ENCODE assay signal across 9 mouse cellular contexts in genomic region chr3:107411669-107412068, GRCm38 (mm10). TPM values are rescaled to one million over a fixed set of nuclear protein-coding genes. Genes with fewer than 3 reads are reported as not detected.
A peak's percentile ranks its signal among the peaks of the same experiment; 100 is the strongest.
DNase-seq lines count a peak whose midpoint lies in the region; ATAC-seq and TF ChIP-seq lines count a peak whose summit lies in the region.
"Had no signal": no experiment of that assay in that cellular context is flagged by ENCODE, and none has a peak within 500 bp of the region (broad histone marks: within the 10 kb centered on the region; RNA-seq: fewer than 3 reads in every experiment).

No protein-coding gene starts in this region.

- H3K4me2 ChIP-seq in hindbrain, embryonic 14.5 days (replicated peaks): 0 out of 2 replicates have a peak overlapping the region, but pooled peaks have one; percentile 13
- H3K4me2 ChIP-seq in neural tube, embryonic 15.5 days: no peak overlapping the region

- intact Hi-C loops in gastrocnemius, adult 2 months (cut with DNase I): no loop called here
- intact Hi-C loops in left cerebral cortex, postnatal 4 days (cut with DNase I): no loop called here
- intact Hi-C loops in left cerebral cortex, adult 2 months (cut with DNase I): no loop called here

- ATAC-seq in hindbrain, embryonic 14.5 days (ENCODE audit: low FRiP score): peak; percentile 86
- ATAC-seq in neural tube, embryonic 15.5 days (ENCODE audit: low FRiP score): peak; percentile 85

- WGBS in hindbrain, embryonic 14.5 days: 14% methylated on average over 4 of the region's 4 CpGs
- WGBS in neural tube, embryonic 15.5 days: 16% methylated on average over 4 of the region's 4 CpGs

- H3K9ac ChIP-seq in hindbrain, embryonic 14.5 days: 0 out of 2 replicates have a peak overlapping the region, but pooled peaks have one; percentile 7
- H3K9ac ChIP-seq in neural tube, embryonic 15.5 days (replicated peaks): no peak overlapping the region
- H3K9ac ChIP-seq: liver, embryonic 14.5 days had no signal

- no peaks in the 10 kb centered on the region for H3K36me3 ChIP-seq in hindbrain, embryonic 14.5 days (replicated peaks; ENCODE audit: control insufficient read depth, insufficient read depth)
- H3K36me3 ChIP-seq in neural tube, embryonic 15.5 days: no peaks in the 10 kb centered on the region

- peak overlapping the region; percentile 86 for H3K27ac ChIP-seq in gastrocnemius, adult 2 months
- H3K27ac ChIP-seq in left cerebral cortex, adult 2 months: no peak overlapping the region
- H3K27ac ChIP-seq in hindbrain, embryonic 14.5 days: peak overlapping the region; percentile 84
- H3K27ac ChIP-seq in neural tube, embryonic 15.5 days (replicated peaks): peak overlapping the region; percentile 72
- H3K27ac ChIP-seq: liver, embryonic 14.5 days had no signal

- DNase-seq in gastrocnemius, adult 2 months: peak; percentile 48
- no peak for DNase-seq in gastrocnemius, postnatal 10 days
- DNase-seq in left cerebral cortex, postnatal 4 days: peak; percentile 41
- DNase-seq in left cerebral cortex, adult 2 months (ENCODE audit: extremely low spot score in 1 of 2, low spot score in 2 of 2): no peak
- DNase-seq in hindbrain, embryonic 14.5 days (ENCODE audit: low spot score): peak; percentile 59
- no peak for DNase-seq in adrenal gland, postnatal 25 days
- DNase-seq: adrenal gland, postnatal 14 days had no signal

- H3K4me1 ChIP-seq in hindbrain, embryonic 14.5 days (replicated peaks; ENCODE audit: control insufficient read depth, insufficient read depth, low read length): peaks cover 26% of the 10 kb centered on the region
- peaks cover 22% of the 10 kb centered on the region for H3K4me1 ChIP-seq in neural tube, embryonic 15.5 days

- H3K4me3 ChIP-seq in gastrocnemius, adult 2 months: no peak overlapping the region
- no peak overlapping the region for H3K4me3 ChIP-seq in left cerebral cortex, adult 2 months
- H3K4me3 ChIP-seq in hindbrain, embryonic 14.5 days (replicated peaks; ENCODE audit: low read length): no peak overlapping the region
- H3K4me3 ChIP-seq in neural tube, embryonic 15.5 days (replicated peaks): no peak overlapping the region

- TF ChIP-seq CTCF in gastrocnemius, adult 2 months (IDR thresholded peaks at IDR 0.05): no peak
- no peak for TF ChIP-seq CTCF in left cerebral cortex, adult 2 months (IDR thresholded peaks at IDR 0.05)

- H3K27me3 ChIP-seq in hindbrain, embryonic 14.5 days (ENCODE audit: control insufficient read depth, insufficient read depth, low read length): no peaks in the 10 kb centered on the region
- no peaks in the 10 kb centered on the region for H3K27me3 ChIP-seq in neural tube, embryonic 15.5 days (replicated peaks)

- H3K9me3 ChIP-seq in hindbrain, embryonic 14.5 days (ENCODE audit: control insufficient read depth, low read length): no peaks in the 10 kb centered on the region
- no peaks in the 10 kb centered on the region for H3K9me3 ChIP-seq in neural tube, embryonic 15.5 days (replicated peaks)

RNA-seq across cellular contexts. Expression of gene Kcnc4, which starts 47.7 kb away (rescaled TPM):
- 10 to 100 TPM; 51.9 to 72.3 TPM for total RNA-seq in gastrocnemius, adult 2 months (2021)
- total RNA-seq in gastrocnemius, postnatal 10 days (2021): 10 to 100 TPM; 53.2 to 59.6 TPM
- total RNA-seq in left cerebral cortex, postnatal 4 days (2021): 10 to 100 TPM; 21.2 to 25.8 TPM
- total RNA-seq in left cerebral cortex, adult 2 months (2021): 10 to 100 TPM; 68.4 to 73.4 TPM
- 7.9 and 11.8 TPM in 2 replicates for polyA plus RNA-seq in hindbrain, embryonic 14.5 days (2014; fragmentation: Nextera tagmentation; extraction: Ambion mirVana)
- 9.1 TPM in 2 replicates for polyA plus RNA-seq in neural tube, embryonic 15.5 days (2015; fragmentation: Nextera tagmentation; extraction: Ambion mirVana)
- 7.6 and 8.3 TPM in 2 replicates for total RNA-seq in adrenal gland, postnatal 25 days (2021)
- polyA plus RNA-seq: liver, embryonic 14.5 days had no signal

Comparison
In these comparisons a context has a peak if more than half of its experiments do, and no peak if none do; other contexts are left out.
1. DNase-seq: peak in gastrocnemius, adult 2 months (single experiment), left cerebral cortex, postnatal 4 days (single experiment) and hindbrain, embryonic 14.5 days (single experiment); none in gastrocnemius, postnatal 10 days (single experiment), left cerebral cortex, adult 2 months (0 of 2) and adrenal gland, postnatal 25 days (single experiment).